Mouse (Mus musculus) left cerebral cortex, adult 18-20 months (tissue): Measurements from ENCODE around the gene V1ra8. TPM values are rescaled to one million over a fixed set of nuclear protein-coding genes. Genes with fewer than 3 reads are reported as not detected.
"Not testable (repeated sequence)": the region's sequence is repeated elsewhere in the genome, so short reads cannot be mapped to it uniquely, and the experiment has no call there.

ENCODE experiments used
- DNase-seq, 2 experiments: peaks; one replicate each; pipeline ENCODE4 v3.0.0; 2021 to 2022; ENCODE audit warnings: low spot score in 2 of 2, mixed read lengths in 1 of 2
- long read RNA-seq, 2 experiments: library from polyadenylated mRNA; stranded (forward); transcript quantifications; one replicate each; pipeline ENCODE4 v2.0.0; 2021
- total RNA-seq, 2 experiments: library from RNA; stranded (reverse); gene quantifications; 2 replicates each; pipeline ENCODE4 v1.2.3; 2021

V1ra8 gene
- total RNA-seq, result not detected
- long read RNA-seq, experiment 1, result 0 reads
- long read RNA-seq, experiment 2, result 0 reads

DNA sequence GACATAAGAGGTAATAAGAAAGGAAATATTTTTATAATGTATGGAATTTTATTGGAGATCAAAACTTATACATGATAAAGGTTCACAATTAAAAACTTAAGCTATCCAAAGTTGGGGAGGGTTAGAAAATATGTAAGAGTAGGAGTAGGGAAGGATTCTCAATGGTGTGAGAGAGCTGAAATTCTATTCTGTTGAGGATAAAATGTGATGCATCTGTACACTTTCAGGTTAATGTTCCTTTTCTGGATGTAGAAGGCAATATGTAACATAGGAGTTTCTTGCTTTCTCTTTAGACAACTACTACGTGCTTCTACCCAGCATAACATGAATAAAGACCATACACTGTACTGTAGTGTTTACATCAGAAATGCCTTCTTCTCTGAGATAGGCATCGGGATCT, at the start of gene V1ra8:
Gene V1ra8, plus strand, starts transcription at position 301 of the 400 bp plus-strand sequence.
- DNase-seq, result not testable (repeated sequence)

DNA sequence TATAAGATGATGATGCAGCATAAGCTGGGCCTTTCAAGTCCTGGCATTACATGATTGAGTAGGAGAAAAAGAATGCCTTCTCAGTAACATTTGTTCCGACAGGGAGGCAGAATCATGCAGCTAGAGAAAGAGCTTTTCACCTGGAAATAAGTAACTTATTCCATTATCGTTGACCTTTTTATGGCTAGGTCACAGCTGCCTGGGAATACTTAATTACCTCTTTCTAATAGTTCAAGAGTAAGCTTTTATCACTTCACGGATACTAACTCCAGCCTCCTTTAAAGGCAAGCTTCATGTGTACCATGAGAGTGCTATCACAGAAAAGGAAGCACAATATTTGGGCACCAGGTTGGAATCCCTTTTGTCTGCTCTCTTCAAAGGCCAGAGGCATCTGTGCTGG, 42.5 kb upstream of the V1ra8 start:
- no peak for DNase-seq

DNA sequence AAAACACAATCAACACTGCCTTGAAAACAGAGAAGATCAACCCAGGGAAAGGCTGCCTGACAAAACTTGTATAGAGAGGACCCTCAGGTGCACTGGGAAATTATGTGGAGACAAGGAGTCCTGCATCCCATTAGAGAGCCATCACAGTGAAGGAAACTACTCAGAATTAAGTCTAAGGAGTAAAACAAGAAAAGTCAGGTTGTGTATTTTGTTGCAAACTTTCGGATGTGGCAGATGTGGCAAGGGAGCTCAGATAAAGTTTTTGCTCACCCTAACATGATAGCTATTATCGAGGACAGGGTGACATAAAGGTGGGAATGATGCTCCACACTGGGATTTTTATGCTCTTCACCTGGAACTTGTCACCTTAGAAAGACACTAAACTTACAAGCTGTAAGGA, 28.1 kb upstream of the V1ra8 start, which contains the start of gene Vmn1r52:
Gene Vmn1r52, plus strand, starts transcription at position 301 of the 400 bp plus-strand sequence.
- DNase-seq, result no peak

DNA sequence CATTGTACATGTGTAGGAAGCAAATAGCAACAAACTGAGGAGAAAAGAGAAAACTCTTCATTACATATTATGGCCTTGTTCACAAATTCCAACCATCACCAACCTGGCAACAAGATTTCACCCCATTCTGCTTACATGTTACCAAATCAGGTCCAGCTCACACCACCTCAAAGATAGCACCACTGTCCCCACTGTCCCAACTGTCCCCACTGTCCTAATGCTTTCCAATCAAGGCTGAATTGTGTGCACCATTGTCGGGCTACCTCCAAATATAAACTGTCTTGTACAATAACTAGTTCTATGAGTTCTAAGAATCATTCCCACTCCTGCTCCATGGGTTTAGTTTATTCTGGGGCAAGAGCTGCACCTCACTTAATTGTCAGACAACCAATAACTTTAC, 21.7 kb downstream of the V1ra8 start, which contains the start of gene Vmn1r53:
Gene Vmn1r53, minus strand, starts transcription at position 101 of the 400 bp plus-strand sequence.
- no peak for DNase-seq

DNA sequence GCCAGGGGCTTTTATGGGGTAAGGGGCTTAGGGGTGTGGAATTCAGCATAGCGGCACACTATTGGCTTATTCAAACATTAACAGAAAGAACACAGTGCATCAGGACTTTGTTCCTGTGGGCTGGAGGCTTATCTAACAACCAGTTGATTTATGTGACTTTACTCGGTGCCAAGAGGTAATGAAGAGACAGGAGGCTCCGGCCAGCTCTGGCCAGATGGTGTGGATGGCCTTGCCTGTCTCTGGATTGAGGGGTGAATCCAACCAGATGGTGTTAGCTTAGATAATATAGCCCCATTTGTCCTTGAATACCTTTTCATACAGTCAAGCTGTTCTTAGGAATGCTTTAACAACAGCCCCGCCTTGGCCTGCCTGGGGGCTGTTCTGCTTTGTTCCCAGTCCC, 29.5 kb downstream of the V1ra8 start:
- not testable (repeated sequence) for DNase-seq

DNA sequence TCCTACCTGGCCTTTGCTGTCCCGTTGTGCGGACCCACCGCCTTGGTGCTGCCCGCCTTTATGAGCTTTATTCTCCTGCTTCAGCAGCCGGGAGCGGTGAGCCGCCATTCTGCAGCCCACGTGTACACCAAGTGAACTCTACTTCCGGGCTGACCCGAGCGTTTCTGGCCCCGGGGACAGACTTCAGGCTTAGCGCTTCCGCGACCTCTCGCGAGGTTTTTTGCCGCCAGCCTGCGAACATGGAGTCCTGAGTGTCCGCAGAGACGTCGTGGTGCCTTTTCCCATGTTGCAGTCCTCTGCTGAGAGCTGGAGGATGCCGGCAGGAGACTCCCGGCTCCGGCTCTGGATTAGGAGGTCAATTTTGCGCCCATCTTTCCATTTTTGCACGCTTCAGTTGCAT, 30.1 kb downstream of the V1ra8 start:
- no peak for DNase-seq

DNA sequence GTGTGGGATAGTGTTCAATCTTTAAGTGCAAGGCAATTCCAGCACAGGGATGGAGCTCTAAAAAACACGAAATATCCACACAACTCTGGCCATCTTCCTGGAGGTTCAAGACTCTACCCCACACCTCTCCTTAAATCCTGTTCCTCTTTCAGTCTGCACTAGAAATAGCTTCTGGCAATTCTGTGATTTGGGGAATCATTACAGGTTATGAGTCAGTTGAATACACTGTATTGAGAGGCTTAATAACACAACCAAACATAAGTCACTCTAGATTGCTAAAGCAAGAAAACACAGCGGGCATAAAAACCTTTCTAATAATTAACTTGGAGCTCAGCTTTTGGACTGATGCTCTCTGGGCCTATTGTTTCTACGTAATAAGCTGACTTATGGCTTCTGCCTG, 41.4 kb downstream of the V1ra8 start:
- DNase-seq, result no peak

DNA sequence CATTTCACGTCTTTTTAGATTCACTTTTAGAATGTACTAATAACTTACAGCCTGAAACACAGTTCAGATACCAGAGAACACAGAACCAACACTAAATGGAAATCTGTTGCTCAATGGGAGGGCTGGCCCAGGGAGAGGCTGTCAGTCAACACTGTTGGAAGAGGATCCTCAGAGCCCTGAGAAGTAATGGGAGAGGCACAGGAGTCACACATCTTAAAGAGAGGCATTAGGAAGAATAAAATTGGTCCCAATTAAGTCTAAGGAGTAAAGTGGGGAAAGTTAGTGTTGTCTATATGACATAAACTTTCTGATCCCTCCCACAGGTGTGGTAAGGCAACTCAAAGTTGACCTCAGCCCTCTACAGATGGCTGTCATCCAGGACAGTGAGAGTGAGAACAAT, 43.4 kb downstream of the V1ra8 start, which contains the start of gene Vmn1r54:
Gene Vmn1r54, plus strand, starts transcription at position 301 of the 400 bp plus-strand sequence.
- no peak for DNase-seq

Other genes with a start within 250 kb of the V1ra8 start
- gene Vmn1r46, start 233.5 kb upstream of the V1ra8 start, total RNA-seq, result not detected
- gene Vmn1r47, start 186.6 kb upstream of the V1ra8 start, total RNA-seq, result not detected
- not detected for gene Vmn1r48, start 166.0 kb upstream of the V1ra8 start, total RNA-seq
- gene Vmn1r49, start 124.3 kb upstream of the V1ra8 start, total RNA-seq, result not detected
- gene Vmn1r50, start 101.4 kb upstream of the V1ra8 start, total RNA-seq, result not detected
- not detected for gene Vmn1r51, start 80.2 kb upstream of the V1ra8 start, total RNA-seq
- gene Vmn1r52, start 28.0 kb upstream of the V1ra8 start, total RNA-seq, result not detected
- not detected for gene Vmn1r53, start 21.6 kb downstream of the V1ra8 start, total RNA-seq
- gene Vmn1r54, start 43.5 kb downstream of the V1ra8 start, total RNA-seq, result not detected
- not detected for gene BC048671, start 98.4 kb downstream of the V1ra8 start, total RNA-seq
- gene Chst13, start 122.4 kb downstream of the V1ra8 start, total RNA-seq, result not detected
- not detected for gene Uroc1, start 130.5 kb downstream of the V1ra8 start, total RNA-seq
- 10 to 100 TPM; 30.9 to 31.9 TPM for gene Zxdc, start 166.7 kb downstream of the V1ra8 start, total RNA-seq
- 1 to 10 TPM; 4.9 to 5.3 TPM for gene Cfap100, start 226.0 kb downstream of the V1ra8 start, total RNA-seq